Mouse (Mus musculus): ENCODE results near the gene Vmn2r40. TPM values are rescaled to one million over a fixed set of nuclear protein-coding genes. Genes with fewer than 3 reads are reported as not detected.
"Not testable (repeated sequence)": the region's sequence is repeated elsewhere in the genome, so short reads cannot be mapped to it uniquely, and the experiment has no call there.

Vmn2r40 gene
- polyA plus RNA-seq (2012; ENCODE audit: insufficient read depth, insufficient read length, missing spikeins): 0.44 TPM in 1 of 2 replicates, not detected in the other

- H3K4me3 ChIP-seq (ENCODE audit: insufficient read depth, low read length); H3K4me1 ChIP-seq (ENCODE audit: control insufficient read depth, insufficient read depth, low read length); H3K27ac ChIP-seq (ENCODE audit: insufficient read depth, low read depth, low read length): not testable (repeated sequence)
Measured at GRCm38 (mm10) chr7:8931335-8931734, at the start of gene Vmn2r40. Gene Vmn2r40, minus strand, starts transcription at chr7:8931435.

Other genes starting within 250 kb of the Vmn2r40 start
- gene Vmn2r39, start 99.4 kb upstream of the Vmn2r40 start, polyA plus RNA-seq (2012; ENCODE audit: insufficient read depth, insufficient read length, missing spikeins): not detected in 2 replicates
- not detected in 2 replicates for gene Vmn2r38, start 166.4 kb upstream of the Vmn2r40 start, polyA plus RNA-seq (2012; ENCODE audit: insufficient read depth, insufficient read length, missing spikeins)

All from bone marrow macrophage, adult 2 months (primary cell).